Mouse (Mus musculus) heart, postnatal 0 days (tissue): ENCODE measurements at regions not wholly inside any gene's neighbourhood (a gene's known extent, or its start where the extent isn't known, plus 50 kb on each side); places are given as distances from the start of the nearest gene placed in this dataset.

Source experiments
- ATAC-seq: fragments of 200-750 bp; cut with Nextera tagmentation; 2 replicates; pipeline ENCODE4 v1.8.0; 2017; ENCODE audit warnings: low read depth, moderate number of reproducible peaks, moderate library complexity; ENCODE audit not compliant: insufficient read depth
- DNase-seq: peaks from one replicate; pipeline ENCODE4 v3.0.0-alpha.2; 2016; ENCODE audit warnings: low spot score
- H3K27ac ChIP-seq: fragments of 300-500 bp; sonication (generic); 2 replicates; pipeline ENCODE4 v1.5.1; 2014; ENCODE audit warnings: low read depth, mild to moderate bottlenecking
- H3K27me3 ChIP-seq: fragments of 300-500 bp; sonication (generic); 2 replicates; pipeline ENCODE4 v1.6.1; 2014; ENCODE audit warnings: low read length, mixed read lengths; ENCODE audit not compliant: control insufficient read depth, insufficient read depth
- H3K36me3 ChIP-seq: fragments of 300-500 bp; sonication (generic); replicated peaks from 2 replicates; pipeline ENCODE4 v1.6.1; 2014; ENCODE audit warnings: low read length, mixed read lengths; ENCODE audit not compliant: control insufficient read depth, insufficient read depth
- H3K4me1 ChIP-seq: fragments of 300-500 bp; sonication (generic); 2 replicates; pipeline ENCODE4 v1.6.1; 2014; ENCODE audit warnings: antibody characterized with exemption; ENCODE audit not compliant: control insufficient read depth, insufficient read depth
- H3K4me2 ChIP-seq: fragments of 300-500 bp; sonication (generic); 2 replicates; pipeline ENCODE4 v1.6.1; 2014; ENCODE audit warnings: low read depth, mild to moderate bottlenecking, low read length, moderate library complexity
- H3K4me3 ChIP-seq: fragments of 300-500 bp; sonication (generic); 2 replicates; pipeline ENCODE4 v1.5.1; 2014; ENCODE audit warnings: low read depth, low read length
- H3K9ac ChIP-seq: fragments of 300-500 bp; sonication (generic); replicated peaks from 2 replicates; pipeline ENCODE4 v1.6.1; 2014; ENCODE audit warnings: low read depth, low read length, mixed read lengths
- H3K9me3 ChIP-seq: fragments of 300-500 bp; sonication (generic); replicated peaks from 2 replicates; pipeline ENCODE4 v1.6.1; 2016; ENCODE audit warnings: low read length; ENCODE audit not compliant: control insufficient read depth
- CTCF ChIP-seq: IDR thresholded peaks from 2 replicates; pipeline ENCODE4 v1.5.1; 2016; ENCODE audit warnings: antibody characterized with exemption, control low read depth, low read depth
- EP300 ChIP-seq: IDR thresholded peaks from 2 replicates; pipeline ENCODE4 v1.6.1; 2016; ENCODE audit warnings: antibody characterized with exemption, low read depth
- WGBS: fragments of 180-500 bp; shearing (Covaris S2); extraction: QIAGEN DNeasy Blood & Tissue Kit; methylation state at CpG from one replicate; pipeline ENCODE4 v1.1.7; 2014; 5-methylcytosine and 5-hydroxymethylcytosine counted together

DNA sequence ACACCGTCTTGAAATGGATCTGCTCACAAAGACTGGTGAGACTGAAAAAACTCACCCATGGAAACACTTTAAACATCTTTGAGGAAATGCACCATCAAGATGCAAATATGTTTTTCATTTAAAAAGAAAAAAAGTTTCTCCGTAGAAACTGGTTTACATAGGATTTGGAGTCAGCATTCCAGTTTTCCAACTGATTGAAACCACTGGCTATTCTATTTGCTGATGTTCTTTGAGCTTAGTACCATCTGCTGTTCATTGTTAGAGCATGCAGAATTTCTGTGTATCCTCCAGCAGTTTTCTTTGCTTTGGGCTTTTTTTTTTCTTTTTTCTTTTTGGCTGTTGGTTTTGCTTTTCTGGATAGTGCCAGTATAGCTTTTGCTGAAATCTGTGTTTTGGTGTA, 1948.3 kb downstream of the 9330182O14Rik start:
- no peak for DNase-seq
- TF ChIP-seq CTCF = no peak
- TF ChIP-seq EP300 = no peak
- Histone ChIP-seq H3K4me2 (no peak overlapping the region), H3K9ac (no peak overlapping the region), H3K27me3 (no peaks in the 10 kb centered on the region), H3K9me3 (no peaks in the 10 kb centered on the region), H3K27ac (no peak overlapping the region), H3K36me3 (no peaks in the 10 kb centered on the region), H3K4me1 (no peaks in the 10 kb centered on the region), H3K4me3 (no peak overlapping the region)
- ATAC-seq = no peak
- WGBS = 85% methylated on average over 2 of the region's 2 CpGs

DNA sequence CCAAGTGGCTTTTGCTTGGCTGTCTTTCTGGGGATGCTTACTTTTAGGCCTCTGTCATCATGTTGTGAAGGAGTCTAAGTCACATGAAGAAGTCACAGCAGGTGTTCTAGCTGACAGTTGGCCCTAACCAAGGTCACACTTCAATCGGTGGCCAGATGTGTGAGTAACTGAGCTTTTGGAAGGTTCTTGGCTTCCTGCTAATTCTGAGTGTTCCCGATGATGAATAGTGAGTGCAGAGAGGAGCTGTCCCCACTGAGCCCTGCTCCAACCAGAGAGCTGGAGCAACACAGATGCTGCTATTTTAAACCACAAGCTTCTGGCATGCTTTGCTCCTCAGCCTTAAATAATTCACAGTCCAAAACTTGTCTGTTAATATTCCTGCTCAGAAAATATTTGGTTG, 1966.6 kb downstream of the 9330182O14Rik start:
- H3K27me3 ChIP-seq = no peaks in the 10 kb centered on the region
- no peak for ATAC-seq
- no peak overlapping the region for H3K4me3 ChIP-seq
- H3K27ac ChIP-seq = no peak overlapping the region
- 5% methylated on average over 2 of the region's 2 CpGs for WGBS
- H3K9me3 ChIP-seq = no peaks in the 10 kb centered on the region
- TF ChIP-seq CTCF = no peak
- TF ChIP-seq EP300 = no peak
- DNase-seq = peak; percentile 38
- H3K4me2 ChIP-seq = no peak overlapping the region
- H3K9ac ChIP-seq = no peak overlapping the region
- H3K36me3 ChIP-seq = no peaks in the 10 kb centered on the region
- H3K4me1 ChIP-seq = no peaks in the 10 kb centered on the region

DNA sequence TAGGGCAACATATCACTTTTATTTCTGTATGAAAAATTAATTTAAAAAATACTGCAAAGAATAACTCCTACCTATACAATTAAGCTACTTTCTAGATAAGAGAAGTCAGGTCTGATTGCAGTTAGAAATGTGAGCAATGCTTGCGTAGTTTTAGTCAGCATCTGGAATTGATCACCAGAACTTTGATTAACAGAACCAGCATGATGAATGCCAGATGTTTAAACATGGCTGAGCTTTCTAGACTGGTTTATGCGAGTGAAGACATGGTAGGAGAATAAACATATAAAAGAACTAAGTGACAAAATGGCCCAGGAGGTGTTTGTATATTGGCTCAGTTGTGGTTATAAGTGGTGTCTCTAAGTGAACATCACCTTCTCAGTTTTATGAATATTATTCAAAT, 1970.7 kb downstream of the 9330182O14Rik start:
- 69% methylated on average over 2 of the region's 2 CpGs for WGBS
- Histone ChIP-seq H3K4me1 (no peaks in the 10 kb centered on the region), H3K4me3 (no peak overlapping the region), H3K27me3 (no peaks in the 10 kb centered on the region), H3K9me3 (no peaks in the 10 kb centered on the region), H3K36me3 (no peaks in the 10 kb centered on the region), H3K9ac (no peak overlapping the region), H3K27ac (no peak overlapping the region), H3K4me2 (no peak overlapping the region)
- no peak for TF ChIP-seq EP300
- no peak for TF ChIP-seq CTCF
- ATAC-seq (no peak), DNase-seq (no peak)

DNA sequence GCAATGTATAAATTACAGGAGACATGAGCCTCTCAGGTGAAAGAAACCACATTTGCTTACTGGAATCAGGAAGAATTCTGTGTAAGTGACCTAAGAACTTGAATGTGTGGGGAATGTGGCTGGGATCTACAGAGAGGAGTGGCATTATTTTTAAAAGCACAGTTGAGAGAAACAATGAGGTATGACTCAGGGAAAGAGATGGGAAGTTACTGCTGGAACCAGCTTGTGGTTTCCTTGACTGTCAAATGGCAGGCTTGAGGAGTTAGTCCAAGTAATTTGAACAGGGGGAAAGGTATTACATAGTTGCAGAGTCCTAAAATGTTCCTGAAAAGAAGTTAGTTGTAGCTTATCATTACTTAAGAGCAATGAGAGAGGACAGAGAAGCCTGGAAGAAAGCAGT, 1972.9 kb downstream of the 9330182O14Rik start:
- no peaks in the 10 kb centered on the region for H3K9me3 ChIP-seq
- no peak overlapping the region for H3K4me3 ChIP-seq
- no peak overlapping the region for H3K9ac ChIP-seq
- DNase-seq (no peak), ATAC-seq (no peak)
- TF ChIP-seq CTCF = no peak
- no peak for TF ChIP-seq EP300
- no peaks in the 10 kb centered on the region for H3K4me1 ChIP-seq
- H3K4me2 ChIP-seq = no peak overlapping the region
- no peaks in the 10 kb centered on the region for H3K27me3 ChIP-seq
- no peaks in the 10 kb centered on the region for H3K36me3 ChIP-seq
- H3K27ac ChIP-seq = no peak overlapping the region

DNA sequence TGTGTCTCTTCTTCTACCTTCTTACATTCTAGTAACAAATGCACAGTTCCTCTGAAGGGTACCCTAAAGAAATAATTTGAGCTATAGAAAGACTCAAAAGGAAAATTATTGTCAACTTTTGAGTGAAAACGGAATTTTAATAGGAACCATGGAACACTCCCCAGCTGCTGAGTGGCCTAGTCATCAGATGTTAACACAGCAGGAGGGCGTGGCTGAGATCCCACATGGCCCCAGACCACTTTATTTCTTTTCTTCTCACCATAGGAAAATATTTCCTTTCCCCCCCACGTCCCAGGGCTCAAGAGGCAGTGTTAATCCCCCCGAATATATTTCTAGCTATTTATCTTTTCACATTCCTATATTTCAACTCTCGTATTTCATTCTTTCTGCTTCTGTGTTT, 1977.6 kb downstream of the 9330182O14Rik start:
- no peak overlapping the region for H3K4me2 ChIP-seq
- no peaks in the 10 kb centered on the region for H3K36me3 ChIP-seq
- TF ChIP-seq EP300 (no peak), CTCF (no peak)
- no peak overlapping the region for H3K4me3 ChIP-seq
- H3K27me3 ChIP-seq = no peaks in the 10 kb centered on the region
- no peaks in the 10 kb centered on the region for H3K9me3 ChIP-seq
- H3K27ac ChIP-seq = no peak overlapping the region
- 56% methylated on average over 5 of the region's 5 CpGs for WGBS
- H3K4me1 ChIP-seq = no peaks in the 10 kb centered on the region
- DNase-seq (no peak), ATAC-seq (no peak)
- no peak overlapping the region for H3K9ac ChIP-seq

DNA sequence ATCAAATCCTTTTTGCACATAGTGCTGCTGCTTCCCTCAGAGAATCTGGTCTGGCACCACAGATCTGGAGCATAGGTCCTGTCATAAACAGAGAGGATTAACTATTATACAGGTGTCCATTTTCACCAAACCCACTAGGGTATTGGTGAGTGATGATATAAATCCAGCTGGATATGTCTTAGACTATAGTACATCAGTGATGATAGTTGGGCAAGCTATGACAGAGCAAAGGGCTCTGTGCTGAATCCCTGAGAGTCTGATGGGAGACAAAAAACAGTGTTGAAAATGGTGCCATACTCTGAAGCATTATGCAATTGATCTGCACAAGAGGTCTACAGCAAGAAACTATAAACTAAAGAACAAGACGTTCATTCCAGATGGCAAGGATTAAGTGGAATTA, 1993.3 kb downstream of the 9330182O14Rik start:
- TF ChIP-seq EP300 (no peak), CTCF (no peak)
- no peaks in the 10 kb centered on the region for H3K9me3 ChIP-seq
- H3K36me3 ChIP-seq = no peaks in the 10 kb centered on the region
- H3K4me3 ChIP-seq = no peak overlapping the region
- ATAC-seq (no peak), DNase-seq (no peak)
- H3K4me2 ChIP-seq = no peak overlapping the region
- H3K9ac ChIP-seq = no peak overlapping the region
- no peaks in the 10 kb centered on the region for H3K4me1 ChIP-seq
- WGBS = 74% methylated on average over 1 of the region's 1 CpGs
- no peaks in the 10 kb centered on the region for H3K27me3 ChIP-seq
- H3K27ac ChIP-seq = no peak overlapping the region
